Mouse (Mus musculus) sigmoid colon, adult 10 weeks (tissue): ENCODE measurements around the gene Olfr1019. TPM values are rescaled to one million over a fixed set of nuclear protein-coding genes. Genes with fewer than 3 reads are reported as not detected.

Experiments
- polyA plus RNA-seq: library from polyadenylated mRNA; stranded (reverse); fragments of 350-450 nt; fragmentation: Illumina TruSeq; extraction: RNeasy Lipid Tissue Mini Kit (QIAGEN cat#74804); gene quantifications from one replicate; pipeline ENCODE4 v1.2.3, GENCODE M21; 2014; ENCODE audit warnings: low read depth, low replicate concordance

Olfr1019 gene
- polyA plus RNA-seq: not detected

DNA sequence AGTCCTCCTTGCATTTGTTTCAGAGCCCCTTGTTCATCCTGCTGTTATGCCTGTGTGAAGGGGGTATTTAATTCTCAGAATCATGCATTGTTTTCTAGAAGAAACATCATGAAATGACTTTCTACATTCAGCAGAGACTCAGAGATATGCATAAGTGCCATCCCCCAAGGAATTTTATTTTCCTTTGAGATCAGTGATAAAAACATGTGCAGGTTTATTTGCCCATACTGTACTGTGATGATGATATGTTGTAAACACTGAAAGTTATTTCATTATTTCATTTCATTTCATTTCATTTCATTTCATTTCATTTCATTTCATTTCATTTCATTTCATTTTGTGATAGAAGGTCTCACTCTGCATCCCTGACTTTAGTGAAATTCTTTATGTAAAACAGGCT, at the start of gene Olfr1019:
Gene Olfr1019, minus strand, starts transcription at position 101 of the 400 bp plus-strand sequence.

GRCm38 (mm10) chr2:85885340-85885739, 40.1 kb upstream of the Olfr1019 start, which contains the start of gene Olfr1023:
Olfr1023 (plus strand) TSS chr2:85885640.

GRCm38 (mm10) chr2:85868294-85868693, 23.0 kb upstream of the Olfr1019 start, which contains the start of gene Olfr1022:
Olfr1022 (plus strand) TSS chr2:85868594.

DNA sequence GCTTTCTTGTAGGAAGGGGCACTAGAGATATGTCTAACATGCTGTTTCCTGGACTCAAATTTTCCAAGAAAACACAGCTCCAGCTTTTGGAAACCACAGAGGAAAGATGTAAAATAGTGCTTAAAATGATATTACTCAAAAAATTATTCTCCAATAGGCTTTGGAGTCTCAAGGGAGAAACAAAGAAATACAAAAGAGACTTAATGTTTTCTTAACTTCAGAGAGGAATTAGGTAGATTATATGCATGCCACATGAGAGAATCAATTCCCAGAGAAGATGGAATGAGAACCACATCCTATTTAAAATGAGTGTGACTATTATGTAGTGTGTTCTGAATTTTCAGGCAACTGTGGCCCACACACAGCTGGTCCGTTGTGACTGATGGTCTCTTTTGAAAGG, 1.4 kb upstream of the Olfr1019 start, which contains the start of gene Olfr1020:
Gene Olfr1020, plus strand, starts transcription at position 301 of the 400 bp plus-strand sequence.

GRCm38 (mm10) chr2:85818179-85818578, 27.1 kb downstream of the Olfr1019 start, which contains the start of gene Olfr1018:
Olfr1018 (plus strand) TSS chr2:85818479.

DNA sequence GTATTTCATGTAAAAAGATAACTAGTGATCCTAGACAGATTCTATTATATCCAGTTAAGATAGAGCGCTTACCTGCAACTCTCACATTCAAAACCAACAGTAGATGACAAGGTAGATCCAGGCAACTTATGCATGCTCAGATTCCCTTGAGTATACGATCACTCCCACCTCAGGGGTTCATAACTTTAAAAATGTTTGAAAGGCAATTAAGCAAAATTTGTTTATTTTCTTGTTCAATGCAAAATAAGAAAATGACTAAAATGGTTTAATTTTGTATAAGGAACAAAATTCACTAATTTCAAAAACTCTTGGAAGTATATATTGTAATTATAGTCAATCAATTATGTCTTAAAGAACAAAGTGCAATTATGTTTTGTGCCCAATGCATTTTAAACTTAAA, 42.8 kb downstream of the Olfr1019 start, which contains the start of gene Olfr1016:
Gene Olfr1016, minus strand, starts transcription at position 101 of the 400 bp plus-strand sequence.

Other genes starting within 250 kb of the Olfr1019 start
- gene Olfr1000, start 233.6 kb downstream of the Olfr1019 start, polyA plus RNA-seq: not detected
- not detected for gene Olfr1002, start 194.8 kb downstream of the Olfr1019 start, polyA plus RNA-seq
- gene Olfr154, start 181.0 kb downstream of the Olfr1019 start, polyA plus RNA-seq: not detected
- gene Olfr1006, start 166.7 kb downstream of the Olfr1019 start, polyA plus RNA-seq: not detected
- not detected for gene Olfr1008, start 156.1 kb downstream of the Olfr1019 start, polyA plus RNA-seq
- not detected for gene Olfr1009, start 130.1 kb downstream of the Olfr1019 start, polyA plus RNA-seq
- not detected for gene Olfr1012, start 82.7 kb downstream of the Olfr1019 start, polyA plus RNA-seq
- gene Olfr1013, start 78.4 kb downstream of the Olfr1019 start, polyA plus RNA-seq: not detected
- gene Olfr1014, start 72.8 kb downstream of the Olfr1019 start, polyA plus RNA-seq: not detected
- gene Olfr1015, start 63.5 kb downstream of the Olfr1019 start, polyA plus RNA-seq: not detected
- not detected for gene Olfr1016, start 42.9 kb downstream of the Olfr1019 start, polyA plus RNA-seq
- gene Olfr1018, start 27.0 kb downstream of the Olfr1019 start, polyA plus RNA-seq: not detected
- gene Olfr1020, start 1.5 kb upstream of the Olfr1019 start, polyA plus RNA-seq: not detected
- gene Olfr1022, start 23.1 kb upstream of the Olfr1019 start, polyA plus RNA-seq: not detected
- not detected for gene Olfr1023, start 40.2 kb upstream of the Olfr1019 start, polyA plus RNA-seq
- not detected for gene Olfr1024, start 59.6 kb upstream of the Olfr1019 start, polyA plus RNA-seq
- not detected for gene Olfr1025-ps1, start 69.7 kb upstream of the Olfr1019 start, polyA plus RNA-seq
- not detected for gene Olfr1026, start 76.1 kb upstream of the Olfr1019 start, polyA plus RNA-seq
- not detected for gene Olfr1028, start 105.0 kb upstream of the Olfr1019 start, polyA plus RNA-seq
- 0.09 TPM for gene Olfr1029, start 128.4 kb upstream of the Olfr1019 start, polyA plus RNA-seq
- gene Olfr1030, start 133.8 kb upstream of the Olfr1019 start, polyA plus RNA-seq: not detected
- gene Olfr1031, start 144.8 kb upstream of the Olfr1019 start, polyA plus RNA-seq: not detected
- gene Olfr1032, start 160.1 kb upstream of the Olfr1019 start, polyA plus RNA-seq: not detected
- gene Olfr1033, start 175.2 kb upstream of the Olfr1019 start, polyA plus RNA-seq: 4.1 TPM
- 0.57 TPM for gene Olfr1034, start 200.4 kb upstream of the Olfr1019 start, polyA plus RNA-seq
- gene Olfr1036, start 228.5 kb upstream of the Olfr1019 start, polyA plus RNA-seq: not detected
- gene Olfr1037, start 241.9 kb upstream of the Olfr1019 start, polyA plus RNA-seq: not detected